Mouse (Mus musculus) embryonic facial prominence, embryonic 12.5 days (tissue): Measurements from ENCODE around the gene Hbq1a. TPM values are rescaled to one million over a fixed set of nuclear protein-coding genes. Genes with fewer than 3 reads are reported as not detected.
"Not testable (repeated sequence)": the region's sequence is repeated elsewhere in the genome, so short reads cannot be mapped to it uniquely, and the experiment has no call there.

Experiments
- ATAC-seq: fragments of 200-750 bp; cut with Nextera tagmentation; 2 replicates; pipeline ENCODE4 v1.8.0; 2017; ENCODE audit not compliant: insufficient number of reproducible peaks, insufficient read depth, low FRiP score, low TSS enrichment
- H3K27ac ChIP-seq: fragments of 300-500 bp; sonication (generic); 2 replicates; pipeline ENCODE4 v1.5.1; 2016; ENCODE audit warnings: mild to moderate bottlenecking
- H3K27me3 ChIP-seq: fragments of 300-500 bp; sonication (generic); 2 replicates; pipeline ENCODE4 v1.6.1; 2016; ENCODE audit warnings: mild to moderate bottlenecking, moderate library complexity
- H3K36me3 ChIP-seq: fragments of 300-500 bp; sonication (generic); 2 replicates; pipeline ENCODE4 v1.6.1; 2016; ENCODE audit warnings: mild to moderate bottlenecking
- H3K4me1 ChIP-seq: fragments of 300-500 bp; sonication (generic); 2 replicates; pipeline ENCODE4 v1.6.1; 2016
- H3K4me2 ChIP-seq: fragments of 300-500 bp; sonication (generic); replicated peaks from 2 replicates; pipeline ENCODE4 v1.6.1; 2016; ENCODE audit warnings: mild to moderate bottlenecking, moderate library complexity
- H3K4me3 ChIP-seq: fragments of 300-500 bp; sonication (generic); 2 replicates; pipeline ENCODE4 v1.5.1; 2016; ENCODE audit warnings: mild to moderate bottlenecking
- H3K9ac ChIP-seq: fragments of 300-500 bp; sonication (generic); 2 replicates; pipeline ENCODE4 v1.6.1; 2016; ENCODE audit warnings: mild to moderate bottlenecking, moderate library complexity
- H3K9me3 ChIP-seq: fragments of 300-500 bp; sonication (generic); 2 replicates; pipeline ENCODE4 v1.6.1; 2016; ENCODE audit warnings: mild to moderate bottlenecking, moderate library complexity
- WGBS: fragments of 180-500 bp; shearing (Covaris S2); methylation state at CpG from one replicate; pipeline ENCODE4 v1.1.7; 2016; 5-methylcytosine and 5-hydroxymethylcytosine counted together
- polyA plus RNA-seq: library from polyadenylated mRNA; unstranded; fragments of >200 nt; fragmentation: Nextera tagmentation; extraction: Ambion mirVana; gene quantifications from 2 replicates; pipeline ENCODE4 v1.2.1, GENCODE M21; 2016

The Hbq1a gene
- polyA plus RNA-seq, result 0.53 TPM in 1 of 2 replicates, not detected in the other

DNA sequence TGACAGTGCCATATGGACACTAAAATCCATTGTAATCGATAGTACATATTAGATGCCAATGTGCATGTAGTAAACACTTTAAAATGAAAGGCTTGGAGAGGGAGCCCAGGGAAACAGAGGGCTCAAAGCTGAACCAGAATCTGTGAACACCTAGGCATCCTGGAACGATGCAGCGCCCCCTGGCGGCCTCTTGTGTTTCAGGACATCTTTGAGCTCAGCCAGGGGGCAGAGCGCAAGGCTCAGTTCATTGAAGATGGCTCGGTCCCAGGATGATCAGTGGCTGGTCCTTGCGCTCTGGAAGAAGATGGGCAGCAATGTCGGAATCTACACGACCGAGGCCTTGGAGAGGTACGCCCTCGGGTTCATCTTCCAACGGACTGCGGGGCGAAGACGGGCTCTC is at the start of gene Hbq1a:
Gene Hbq1a, plus strand, starts transcription at position 205 of the 400 bp plus-strand sequence.
- H3K4me3 ChIP-seq, H3K36me3 ChIP-seq, H3K4me1 ChIP-seq, H3K27ac ChIP-seq, H3K9ac ChIP-seq, ATAC-seq, H3K9me3 ChIP-seq: not testable (repeated sequence)
- WGBS, result 5% methylated on average over 16 of the region's 16 CpGs
- peak within 1 kb of the TSS; percentile 43 for H3K4me2 ChIP-seq
- peaks cover 11% of the 10 kb centered on the region; the same call in 1 of the 2 replicates for H3K27me3 ChIP-seq

DNA sequence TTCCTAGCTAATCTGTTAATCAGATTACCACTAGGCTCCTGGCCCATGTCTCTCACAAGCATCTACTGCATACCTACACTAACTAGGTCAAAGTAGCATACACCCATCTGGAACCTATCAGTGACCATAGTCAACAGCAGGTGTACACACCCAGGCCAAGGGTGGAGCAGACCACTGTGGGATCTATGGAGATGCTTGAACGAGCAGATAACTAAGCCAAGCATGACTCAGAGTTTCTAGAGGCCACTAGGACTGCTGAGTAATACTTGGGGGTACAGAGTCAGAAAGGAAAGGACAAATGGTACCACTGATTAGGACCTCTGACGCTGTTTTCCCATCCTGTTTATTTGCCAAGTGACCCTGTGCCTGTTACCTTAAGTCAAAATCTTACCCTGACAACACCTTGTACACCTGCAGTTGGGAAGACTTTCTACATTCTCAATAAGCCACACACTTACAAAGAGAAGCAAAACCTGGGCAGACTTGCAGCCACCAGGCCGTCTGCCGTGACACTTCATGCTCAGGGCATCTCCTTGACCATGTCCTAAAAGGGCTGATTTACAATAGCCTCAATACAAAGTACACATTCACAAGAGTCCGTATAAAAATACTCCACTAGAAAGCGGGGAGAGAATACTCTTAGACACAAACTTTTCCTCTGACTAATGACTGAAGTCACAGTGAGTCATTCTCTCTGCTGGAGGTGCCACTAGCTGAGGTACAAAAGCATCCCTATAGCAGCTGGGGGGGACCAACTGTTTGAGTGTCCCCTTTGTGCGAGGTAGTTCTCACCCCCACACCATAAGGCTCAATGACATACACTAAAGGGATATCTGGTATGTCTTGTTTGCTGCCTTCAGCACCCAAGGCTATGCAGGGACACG is 48.7 kb upstream of the Hbq1a start:
- H3K4me1 ChIP-seq, result no peaks in the 10 kb centered on the region
- ATAC-seq, result no peak
- peaks cover 55% of the 10 kb centered on the region for H3K36me3 ChIP-seq
- H3K4me3 ChIP-seq, result no peak overlapping the region
- H3K9ac ChIP-seq, result no peak overlapping the region
- H3K27ac ChIP-seq, result no peak overlapping the region
- H3K27me3 ChIP-seq, result no peaks in the 10 kb centered on the region
- no peaks in the 10 kb centered on the region for H3K9me3 ChIP-seq
- WGBS, result 85% methylated on average over 8 of the region's 8 CpGs
- H3K4me2 ChIP-seq, result no peak overlapping the region

- no peak overlapping the region for H3K4me3 ChIP-seq
- WGBS, result 100% methylated on average over 1 of the region's 1 CpGs
- H3K4me1 ChIP-seq, result no peaks in the 10 kb centered on the region
- H3K4me2 ChIP-seq, result no peak overlapping the region
- ATAC-seq, result no peak
- H3K9me3 ChIP-seq, result no peaks in the 10 kb centered on the region
- H3K27me3 ChIP-seq, result no peaks in the 10 kb centered on the region
- H3K9ac ChIP-seq, result no peak overlapping the region
- no peak overlapping the region for H3K27ac ChIP-seq
- H3K36me3 ChIP-seq, result peaks cover 37% of the 10 kb centered on the region
These were observed 46.7 kb upstream of the Hbq1a start for GRCm38 (mm10) chr11:32253121-32253520.

- Histone ChIP-seq H3K4me2 (no peak overlapping the region), H3K4me3 (no peak overlapping the region), H3K4me1 (no peaks in the 10 kb centered on the region), H3K9me3 (no peaks in the 10 kb centered on the region), H3K27me3 (no peaks in the 10 kb centered on the region), H3K36me3 (peaks cover 28% of the 10 kb centered on the region), H3K27ac (no peak overlapping the region), H3K9ac (no peak overlapping the region)
- ATAC-seq, result no peak
- 100% methylated on average over 1 of the region's 1 CpGs for WGBS
These were observed 43.7 kb upstream of the Hbq1a start for GRCm38 (mm10) chr11:32256146-32256545.

DNA sequence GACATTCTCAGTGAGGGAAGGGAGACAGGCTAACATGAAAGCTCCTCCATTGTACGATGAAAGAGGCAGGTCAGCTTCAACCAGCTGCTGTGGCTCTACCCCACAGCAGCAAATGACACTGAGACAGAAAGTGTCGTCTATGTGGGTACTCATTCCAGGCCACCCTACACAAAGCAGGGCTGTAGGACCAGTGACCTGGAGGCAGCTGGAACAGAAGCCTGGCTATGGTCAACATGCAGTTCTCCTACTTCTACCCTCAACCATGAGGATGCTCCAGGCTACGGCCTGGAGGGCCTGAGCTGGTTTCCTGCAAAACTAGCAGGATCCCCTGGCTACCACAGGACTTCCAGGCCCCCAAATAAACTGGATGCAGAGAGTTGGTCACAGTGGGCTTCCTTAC is 43.3 kb upstream of the Hbq1a start:
- Histone ChIP-seq H3K9me3 (no peaks in the 10 kb centered on the region), H3K4me3 (no peak overlapping the region), H3K4me1 (no peaks in the 10 kb centered on the region), H3K9ac (no peak overlapping the region), H3K4me2 (no peak overlapping the region), H3K27ac (0 out of 2 replicates have a peak overlapping the region, but pooled peaks have one; percentile 14), H3K36me3 (peaks cover 24% of the 10 kb centered on the region), H3K27me3 (no peaks in the 10 kb centered on the region)
- ATAC-seq, result no peak
- WGBS, result 86% methylated on average over 3 of the region's 3 CpGs

GRCm38 (mm10) chr11:32262674-32263415 is 37.0 kb upstream of the Hbq1a start:
- Histone ChIP-seq H3K9ac (no peak overlapping the region), H3K4me1 (peaks cover 6% of the 10 kb centered on the region), H3K27me3 (no peaks in the 10 kb centered on the region), H3K4me3 (no peak overlapping the region), H3K9me3 (no peaks in the 10 kb centered on the region), H3K36me3 (peaks cover 5% of the 10 kb centered on the region), H3K27ac (no peak overlapping the region; the same call in 1 of the 2 replicates), H3K4me2 (no peak overlapping the region)
- 74% methylated on average over 10 of the region's 10 CpGs for WGBS
- no peak for ATAC-seq

GRCm38 (mm10) chr11:32265117-32265738 is 34.6 kb upstream of the Hbq1a start:
- Histone ChIP-seq H3K9me3 (no peaks in the 10 kb centered on the region), H3K4me1 (peaks cover 10% of the 10 kb centered on the region), H3K9ac (no peak overlapping the region), H3K4me3 (no peak overlapping the region), H3K4me2 (no peak overlapping the region), H3K36me3 (peaks cover 5% of the 10 kb centered on the region), H3K27ac (no peak overlapping the region), H3K27me3 (no peaks in the 10 kb centered on the region)
- 78% methylated on average over 3 of the region's 3 CpGs for WGBS
- ATAC-seq, result no peak

DNA sequence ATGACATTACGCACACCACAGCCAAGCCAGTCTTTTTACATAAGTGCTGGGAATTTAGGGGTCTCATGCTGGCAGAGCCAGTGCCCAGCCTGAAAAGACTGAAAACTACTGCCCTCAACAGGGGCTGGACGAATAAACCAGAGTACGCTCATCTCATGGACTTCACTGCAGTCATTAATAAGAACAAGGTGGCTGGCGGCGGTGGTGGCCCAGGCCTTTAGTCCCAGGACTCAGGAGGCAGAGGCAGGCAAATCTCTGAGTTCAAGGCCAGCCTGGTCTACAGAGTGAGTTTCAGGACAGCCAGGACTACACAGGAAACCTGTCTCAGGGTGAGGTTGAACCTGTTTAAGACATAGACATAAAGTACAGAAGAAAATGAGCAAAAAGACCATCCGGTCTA is 33.7 kb upstream of the Hbq1a start:
- Histone ChIP-seq H3K4me3 (no peak overlapping the region), H3K27ac (0 out of 2 replicates have a peak overlapping the region, but pooled peaks have one; percentile 11), H3K9ac (no peak overlapping the region), H3K9me3 (no peaks in the 10 kb centered on the region), H3K27me3 (no peaks in the 10 kb centered on the region), H3K4me2 (0 out of 2 replicates have a peak overlapping the region, but pooled peaks have one; percentile 3), H3K36me3 (no peaks in the 10 kb centered on the region), H3K4me1 (peaks cover 10% of the 10 kb centered on the region)
- 94% methylated on average over 6 of the region's 6 CpGs for WGBS
- ATAC-seq, result no peak

GRCm38 (mm10) chr11:32266776-32267175 is 33.1 kb upstream of the Hbq1a start:
- peak overlapping the region; percentile 83 for H3K4me3 ChIP-seq

DNA sequence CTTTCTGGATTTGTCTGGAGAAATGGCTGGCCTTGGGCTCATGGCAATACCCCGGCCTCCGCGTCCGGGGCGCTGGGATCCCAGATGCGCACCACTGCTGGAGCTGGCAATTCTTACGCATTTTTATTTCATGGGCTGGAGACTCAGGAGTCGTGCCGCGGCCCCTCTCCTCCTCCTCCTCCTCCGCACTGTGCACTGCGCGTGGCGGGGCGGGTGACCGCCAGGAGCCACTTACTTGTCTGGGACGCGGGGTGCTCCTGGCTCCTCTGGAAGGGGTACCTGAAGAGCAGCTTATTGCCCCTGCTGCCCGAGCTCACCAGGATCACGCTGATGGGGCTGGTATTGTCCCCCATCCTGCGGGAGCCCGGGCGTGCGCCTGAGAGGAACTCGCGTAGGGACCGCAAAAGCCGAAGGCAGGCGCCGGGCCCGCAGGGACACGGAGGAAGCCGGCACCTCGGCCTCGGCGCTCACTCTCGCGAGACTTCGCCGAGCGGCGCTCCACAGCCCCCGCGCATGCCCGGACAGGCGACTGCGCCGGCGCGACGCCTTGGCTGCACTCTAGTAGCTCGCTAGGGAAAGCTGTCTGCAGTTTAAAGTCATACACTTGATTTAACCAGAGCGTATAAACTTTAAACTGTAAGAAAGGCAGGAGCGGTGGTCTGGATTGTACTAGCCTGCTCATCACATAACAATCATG is 32.5 kb upstream of the Hbq1a start, which contains the start of gene Nprl3:
Gene Nprl3, minus strand, starts transcription at position 520 of the 697 bp plus-strand sequence.
- Histone ChIP-seq H3K27me3 (no peaks in the 10 kb centered on the region), H3K9ac (peak within 1 kb of the TSS; percentile 90), H3K9me3 (no peaks in the 10 kb centered on the region), H3K27ac (peak within 1 kb of the TSS; percentile 96), H3K4me1 (peaks cover 10% of the 10 kb centered on the region), H3K4me3 (peak within 1 kb of the TSS; percentile 83), H3K36me3 (no peaks in the 10 kb centered on the region), H3K4me2 (peak within 1 kb of the TSS; percentile 62)
- ATAC-seq, result peak; percentile 96
- WGBS, result under 1% methylated on average over 54 of the region's 54 CpGs

More at GRCm38 (mm10) chr11:32266776-32267175, 33.1 kb upstream of the Hbq1a start:
- ATAC-seq, result no peak
- Histone ChIP-seq H3K4me1 (peaks cover 10% of the 10 kb centered on the region), H3K9me3 (no peaks in the 10 kb centered on the region), H3K27ac (peak overlapping the region; percentile 96), H3K27me3 (no peaks in the 10 kb centered on the region), H3K36me3 (no peaks in the 10 kb centered on the region), H3K4me2 (peak overlapping the region; percentile 62), H3K9ac (peak overlapping the region; percentile 90)
- 31% methylated on average over 6 of the region's 6 CpGs for WGBS

DNA sequence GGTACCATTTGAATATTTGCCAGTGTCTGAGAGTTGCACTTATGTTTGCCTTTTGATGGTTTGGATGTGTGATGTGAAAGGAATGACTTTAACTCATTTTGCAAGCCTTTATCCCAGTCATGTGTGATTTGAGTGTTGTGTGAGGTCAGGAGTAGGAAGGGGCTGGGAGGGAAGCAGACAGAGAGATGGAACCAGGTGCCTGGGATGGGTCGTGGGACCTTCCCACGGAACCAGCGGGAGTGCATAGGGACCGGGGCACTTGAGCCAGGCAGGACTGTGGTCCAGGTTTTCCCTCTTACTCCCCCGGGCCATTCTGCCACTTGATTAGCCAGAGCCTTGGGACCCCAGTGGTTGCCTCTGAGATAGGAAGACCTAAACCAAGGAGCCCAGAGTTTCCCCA is 31.9 kb upstream of the Hbq1a start:
- H3K27me3 ChIP-seq, result no peaks in the 10 kb centered on the region
- H3K4me3 ChIP-seq, result peak overlapping the region; percentile 83
- peaks cover 10% of the 10 kb centered on the region for H3K4me1 ChIP-seq
- peak overlapping the region; percentile 96 for H3K27ac ChIP-seq
- H3K4me2 ChIP-seq, result peak overlapping the region; percentile 62
- WGBS, result 25% methylated on average over 5 of the region's 5 CpGs
- 0 out of 2 replicates have a peak, but pooled peaks have one; percentile 2 for ATAC-seq
- no peaks in the 10 kb centered on the region for H3K9me3 ChIP-seq
- no peaks in the 10 kb centered on the region for H3K36me3 ChIP-seq
- H3K9ac ChIP-seq, result peak overlapping the region; percentile 90
